Mouse (Mus musculus): ENCODE measurements around the gene A930017K11Rik. TPM values are rescaled to one million over a fixed set of nuclear protein-coding genes. Genes with fewer than 3 reads are reported as not detected.

A930017K11Rik gene
- polyA plus RNA-seq, 1 experiment, result not detected

Other genes with a start within 250 kb of the A930017K11Rik start
- not detected in 2 replicates for gene Gng13, start 235.4 kb downstream of the A930017K11Rik start, polyA plus RNA-seq (2012; ENCODE audit: insufficient read depth, insufficient read length, missing spikeins)
- 0.87 and 3.0 TPM in 2 replicates for gene Chtf18, start 225.1 kb downstream of the A930017K11Rik start, polyA plus RNA-seq (2012; ENCODE audit: insufficient read depth, insufficient read length, missing spikeins)
- 3.0 and 3.9 TPM in 2 replicates for gene Rpusd1, start 224.9 kb downstream of the A930017K11Rik start, polyA plus RNA-seq (2012; ENCODE audit: insufficient read depth, insufficient read length, missing spikeins)
- gene Mslnl, start 216.5 kb downstream of the A930017K11Rik start, polyA plus RNA-seq (2012; ENCODE audit: insufficient read depth, insufficient read length, missing spikeins), result not detected in 2 replicates
- not detected in 2 replicates for gene Msln, start 198.2 kb downstream of the A930017K11Rik start, polyA plus RNA-seq (2012; ENCODE audit: insufficient read depth, insufficient read length, missing spikeins)
- gene Narfl, start 178.8 kb downstream of the A930017K11Rik start, polyA plus RNA-seq (2012; ENCODE audit: insufficient read depth, insufficient read length, missing spikeins), result 40.5 and 42.4 TPM in 2 replicates
- gene Haghl, start 166.9 kb downstream of the A930017K11Rik start, polyA plus RNA-seq (2012; ENCODE audit: insufficient read depth, insufficient read length, missing spikeins), result 5.0 and 5.9 TPM in 2 replicates
- not detected in 2 replicates for gene Ccdc78, start 166.0 kb downstream of the A930017K11Rik start, polyA plus RNA-seq (2012; ENCODE audit: insufficient read depth, insufficient read length, missing spikeins)
- gene Fam173a, start 159.7 kb downstream of the A930017K11Rik start, polyA plus RNA-seq (2012; ENCODE audit: insufficient read depth, insufficient read length, missing spikeins), result 41.4 and 42.8 TPM in 2 replicates
- gene AC134908.4, start 156.9 kb downstream of the A930017K11Rik start, polyA plus RNA-seq (2012; ENCODE audit: insufficient read depth, insufficient read length, missing spikeins), result 4.6 TPM in 1 of 2 replicates, not detected in the other
- 1.8 and 3.2 TPM in 2 replicates for gene Metrn, start 155.4 kb downstream of the A930017K11Rik start, polyA plus RNA-seq (2012; ENCODE audit: insufficient read depth, insufficient read length, missing spikeins)
- 0.42 and 0.79 TPM in 2 replicates for gene Fbxl16, start 143.5 kb downstream of the A930017K11Rik start, polyA plus RNA-seq (2012; ENCODE audit: insufficient read depth, insufficient read length, missing spikeins)
- 6.3 and 7.1 TPM in 2 replicates for gene Wdr24, start 128.9 kb downstream of the A930017K11Rik start, polyA plus RNA-seq (2012; ENCODE audit: insufficient read depth, insufficient read length, missing spikeins)
- gene Jmjd8, start 123.7 kb downstream of the A930017K11Rik start, polyA plus RNA-seq (2012; ENCODE audit: insufficient read depth, insufficient read length, missing spikeins), result 29.2 and 37.3 TPM in 2 replicates
- gene Stub1, start 119.2 kb downstream of the A930017K11Rik start, polyA plus RNA-seq (2012; ENCODE audit: insufficient read depth, insufficient read length, missing spikeins), result 65.3 and 69.4 TPM in 2 replicates
- 3.4 and 5.0 TPM in 2 replicates for gene Rhbdl1, start 115.3 kb downstream of the A930017K11Rik start, polyA plus RNA-seq (2012; ENCODE audit: insufficient read depth, insufficient read length, missing spikeins)
- gene Gm20683, start 110.8 kb downstream of the A930017K11Rik start, polyA plus RNA-seq (2012; ENCODE audit: insufficient read depth, insufficient read length, missing spikeins), result 0.95 and 1.6 TPM in 2 replicates
- 69.0 and 72.5 TPM in 2 replicates for gene Rhot2, start 107.7 kb downstream of the A930017K11Rik start, polyA plus RNA-seq (2012; ENCODE audit: insufficient read depth, insufficient read length, missing spikeins)
- gene Wdr90, start 91.1 kb downstream of the A930017K11Rik start, polyA plus RNA-seq (2012; ENCODE audit: insufficient read depth, insufficient read length, missing spikeins), result 1.6 and 2.4 TPM in 2 replicates
- gene Mcrip2, start 83.8 kb downstream of the A930017K11Rik start, polyA plus RNA-seq (2012; ENCODE audit: insufficient read depth, insufficient read length, missing spikeins), result 432 and 445 TPM in 2 replicates
- gene Mettl26, start 77.5 kb downstream of the A930017K11Rik start, polyA plus RNA-seq (2012; ENCODE audit: insufficient read depth, insufficient read length, missing spikeins), result 47.5 and 52.1 TPM in 2 replicates
- not detected in 2 replicates for gene Wfikkn1, start 71.7 kb downstream of the A930017K11Rik start, polyA plus RNA-seq (2012; ENCODE audit: insufficient read depth, insufficient read length, missing spikeins)
- gene Rab40c, start 32.8 kb downstream of the A930017K11Rik start, polyA plus RNA-seq (2012; ENCODE audit: insufficient read depth, insufficient read length, missing spikeins), result 6.3 and 7.0 TPM in 2 replicates
- gene Pigq, start 7.6 kb downstream of the A930017K11Rik start, polyA plus RNA-seq (2012; ENCODE audit: insufficient read depth, insufficient read length, missing spikeins), result 65.6 and 109 TPM in 2 replicates
- not detected in 2 replicates for gene Nhlrc4, start 7.6 kb downstream of the A930017K11Rik start, polyA plus RNA-seq (2012; ENCODE audit: insufficient read depth, insufficient read length, missing spikeins)
- gene Capn15, start 33.2 kb upstream of the A930017K11Rik start, polyA plus RNA-seq (2012; ENCODE audit: insufficient read depth, insufficient read length, missing spikeins), result 4.7 and 5.6 TPM in 2 replicates
- 5.3 and 5.7 TPM in 2 replicates for gene Rab11fip3, start 117.0 kb upstream of the A930017K11Rik start, polyA plus RNA-seq (2012; ENCODE audit: insufficient read depth, insufficient read length, missing spikeins)
- gene Decr2, start 137.8 kb upstream of the A930017K11Rik start, polyA plus RNA-seq (2012; ENCODE audit: insufficient read depth, insufficient read length, missing spikeins), result 48.4 and 53.1 TPM in 2 replicates
- gene Nme4, start 143.0 kb upstream of the A930017K11Rik start, polyA plus RNA-seq (2012; ENCODE audit: insufficient read depth, insufficient read length, missing spikeins), result 1.9 and 5.5 TPM in 2 replicates
- gene Tmem8, start 160.7 kb upstream of the A930017K11Rik start, polyA plus RNA-seq (2012; ENCODE audit: insufficient read depth, insufficient read length, missing spikeins), result 3.0 and 5.1 TPM in 2 replicates
- gene Mrpl28, start 170.9 kb upstream of the A930017K11Rik start, polyA plus RNA-seq (2012; ENCODE audit: insufficient read depth, insufficient read length, missing spikeins), result 126 and 135 TPM in 2 replicates
- gene Axin1, start 186.1 kb upstream of the A930017K11Rik start, polyA plus RNA-seq (2012; ENCODE audit: insufficient read depth, insufficient read length, missing spikeins), result 10.5 and 10.9 TPM in 2 replicates
- gene Pdia2, start 246.5 kb upstream of the A930017K11Rik start, polyA plus RNA-seq (2012; ENCODE audit: insufficient read depth, insufficient read length, missing spikeins), result not detected in 2 replicates

All from brown adipose tissue, adult 24 weeks (tissue).